Mouse (Mus musculus): ENCODE measurements at regions not wholly inside any gene's neighbourhood (a gene's known extent, or its start where the extent isn't known, plus 50 kb on each side); places are given as distances from the start of the nearest gene placed in this dataset.

DNA sequence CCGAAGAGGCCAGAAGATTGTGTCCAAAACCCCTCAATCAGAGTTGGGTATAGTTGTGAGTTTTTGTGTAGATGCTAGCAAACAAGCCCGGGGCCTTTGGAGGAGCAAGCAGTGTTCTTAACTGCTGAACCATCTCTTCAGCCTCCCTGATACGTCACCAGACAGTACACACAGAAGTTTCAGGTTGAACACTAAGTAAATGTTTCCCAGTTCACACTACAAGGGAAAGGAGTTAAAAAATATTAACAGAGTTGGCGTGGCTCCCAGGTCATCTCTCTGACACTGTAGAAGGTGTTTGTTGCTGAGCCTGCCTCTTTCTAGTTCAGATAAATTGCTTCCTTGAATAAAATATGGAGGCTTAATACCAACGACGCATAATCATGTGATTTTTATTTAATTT lies 93.5 kb upstream of the Ednrb start:
- no peak for TF ChIP-seq POLR2A (IDR thresholded peaks at IDR 0.05; ENCODE audit: insufficient read depth, low read length)
- TF ChIP-seq CTCF (IDR thresholded peaks at IDR 0.05; ENCODE audit: low read depth, low read length) = no peak
